Mouse (Mus musculus) kidney, embryonic 15.5 days (tissue): ENCODE measurements at regions not wholly inside any gene's neighbourhood (a gene's known extent, or its start where the extent isn't known, plus 50 kb on each side); places are given as distances from the start of the nearest gene placed in this dataset.

Source experiments
- ATAC-seq: fragments of 200-750 bp; cut with Nextera tagmentation; replicated peaks from 2 replicates; pipeline ENCODE4 v1.8.0; 2017; ENCODE audit warnings: moderate TSS enrichment; ENCODE audit not compliant: low FRiP score
- H3K27ac ChIP-seq: fragments of 300-500 bp; sonication (generic); 2 replicates; pipeline ENCODE4 v1.5.1; 2015; ENCODE audit warnings: mild to moderate bottlenecking, inconsistent platforms
- H3K27me3 ChIP-seq: fragments of 300-500 bp; sonication (generic); 2 replicates; pipeline ENCODE4 v1.6.1; 2015; ENCODE audit warnings: inconsistent platforms
- H3K36me3 ChIP-seq: fragments of 300-500 bp; sonication (generic); 2 replicates; pipeline ENCODE4 v1.6.1; 2015; ENCODE audit warnings: inconsistent platforms
- H3K4me1 ChIP-seq: fragments of 300-500 bp; sonication (generic); 2 replicates; pipeline ENCODE4 v1.6.1; 2015; ENCODE audit warnings: inconsistent platforms
- H3K4me2 ChIP-seq: fragments of 300-500 bp; sonication (generic); 2 replicates; pipeline ENCODE4 v1.6.1; 2015; ENCODE audit warnings: moderate library complexity, mild to moderate bottlenecking, inconsistent platforms
- H3K4me3 ChIP-seq: fragments of 300-500 bp; sonication (generic); replicated peaks from 2 replicates; pipeline ENCODE4 v1.5.1; 2015; ENCODE audit warnings: mild to moderate bottlenecking, inconsistent platforms
- H3K9ac ChIP-seq: fragments of 300-500 bp; sonication (generic); 2 replicates; pipeline ENCODE4 v1.6.1; 2015; ENCODE audit warnings: mild to moderate bottlenecking, inconsistent platforms
- H3K9me3 ChIP-seq: fragments of 300-500 bp; sonication (generic); replicated peaks from 2 replicates; pipeline ENCODE4 v1.6.1; 2016; ENCODE audit warnings: inconsistent platforms
- WGBS: fragments of 180-500 bp; shearing (Covaris S2); methylation state at CpG from one replicate; pipeline ENCODE4 v1.1.7; 2015; ENCODE audit warnings: mixed read lengths; 5-methylcytosine and 5-hydroxymethylcytosine counted together

DNA sequence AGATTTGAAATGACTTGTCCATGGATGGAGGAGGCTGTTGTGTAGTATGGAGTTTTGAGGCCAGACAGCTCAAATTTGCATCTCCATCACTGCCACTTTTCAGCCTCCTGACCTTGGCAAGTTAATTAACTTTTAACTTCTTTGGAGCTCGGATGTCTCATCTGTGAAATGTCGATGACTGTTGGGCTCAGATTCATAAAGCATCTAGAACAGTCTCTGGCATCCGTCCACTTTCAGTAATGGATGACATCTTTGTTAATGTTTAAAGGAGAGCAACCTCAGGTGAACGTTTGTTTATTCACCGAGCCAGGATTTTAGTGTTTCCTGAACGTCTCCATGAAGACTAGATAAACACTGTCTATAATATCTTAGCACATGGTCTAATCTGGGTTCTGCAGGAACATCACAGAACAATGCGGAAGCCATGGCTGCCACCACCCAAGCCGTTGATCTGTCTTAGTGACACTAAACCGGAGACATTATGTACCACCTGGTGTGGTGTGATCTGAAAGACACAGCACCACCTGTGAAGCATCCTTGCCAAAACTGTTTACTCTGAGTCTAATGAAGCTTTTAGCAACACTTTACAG, 658.4 kb downstream of the Sorcs3 start:
- no peak overlapping the region for H3K9ac ChIP-seq
- no peak for ATAC-seq
- WGBS: 53% methylated on average over 9 of the region's 9 CpGs

DNA sequence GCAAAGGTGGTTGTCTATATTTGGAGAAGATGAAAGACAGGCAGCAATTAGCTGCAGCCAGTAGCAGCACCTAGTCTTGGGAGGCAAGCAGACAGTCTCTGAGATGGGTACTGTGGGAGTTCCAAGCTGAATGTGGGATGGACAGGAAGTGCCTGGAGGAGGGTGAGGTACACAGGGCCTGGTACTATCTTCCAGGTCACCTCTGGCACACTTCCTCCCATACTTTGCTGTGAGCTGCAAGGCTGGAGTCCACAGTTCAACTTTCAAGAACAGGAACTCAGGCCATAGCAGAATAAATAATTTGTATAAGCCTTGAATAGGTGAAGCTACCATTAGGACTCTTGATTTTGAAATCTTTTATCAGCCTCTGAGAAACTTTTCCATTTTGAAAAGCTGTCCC, 665.8 kb downstream of the Sorcs3 start:
- Histone ChIP-seq H3K27ac (no peak overlapping the region), H3K9me3 (no peaks in the 10 kb centered on the region), H3K27me3 (no peaks in the 10 kb centered on the region), H3K4me1 (0 out of 2 replicates have a peak, but pooled peaks cover 2% of the 10 kb centered on the region), H3K36me3 (no peaks in the 10 kb centered on the region), H3K4me3 (no peak overlapping the region), H3K4me2 (no peak overlapping the region), H3K9ac (no peak overlapping the region)
- ATAC-seq: no peak

More for the DNA sequence above, 658.4 kb downstream of the Sorcs3 start:
- H3K4me2 ChIP-seq: no peak overlapping the region
- H3K9me3 ChIP-seq: no peaks in the 10 kb centered on the region
- no peak overlapping the region for H3K4me3 ChIP-seq
- H3K27me3 ChIP-seq: no peaks in the 10 kb centered on the region
- no peak overlapping the region for H3K27ac ChIP-seq
- no peaks in the 10 kb centered on the region for H3K4me1 ChIP-seq
- H3K36me3 ChIP-seq: no peaks in the 10 kb centered on the region

DNA sequence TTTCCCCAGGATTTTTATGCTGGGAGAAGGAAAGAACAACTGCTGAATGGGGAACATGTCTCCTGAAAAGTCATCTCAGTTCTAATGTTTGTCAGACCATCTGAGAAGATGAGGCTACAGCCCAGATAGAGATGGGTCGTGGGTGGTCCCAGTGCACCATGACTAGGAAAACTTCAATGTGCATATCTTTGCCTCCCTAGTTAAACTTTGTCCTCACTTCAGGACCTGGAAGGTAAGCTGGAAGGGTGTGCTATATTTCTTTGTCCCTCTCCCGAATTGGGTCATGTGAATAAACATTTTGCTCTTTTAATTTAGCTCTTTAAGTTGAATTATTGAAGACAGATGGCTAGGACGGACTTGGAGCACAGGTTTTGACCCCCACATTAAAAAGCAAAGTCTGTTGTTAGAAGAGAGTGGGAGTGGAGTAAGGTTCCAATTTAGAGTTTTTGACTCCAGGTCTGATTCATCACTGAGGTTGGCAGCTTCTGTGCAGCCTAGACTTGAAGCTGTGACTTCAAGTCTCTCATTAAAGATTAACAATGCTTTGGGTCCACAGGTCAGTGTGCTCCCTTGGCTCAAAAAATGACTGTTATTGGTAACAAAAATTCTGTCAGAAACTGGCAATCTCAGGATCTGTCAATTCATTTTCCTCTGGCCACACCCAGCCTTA, 675.8 kb downstream of the Sorcs3 start:
- H3K4me3 ChIP-seq: no peak overlapping the region
- no peak overlapping the region for H3K4me2 ChIP-seq
- H3K27ac ChIP-seq: no peak overlapping the region
- no peak overlapping the region for H3K9ac ChIP-seq
- no peaks in the 10 kb centered on the region for H3K27me3 ChIP-seq
- H3K9me3 ChIP-seq: no peaks in the 10 kb centered on the region
- 17% methylated on average over 3 of the region's 3 CpGs for WGBS
- H3K36me3 ChIP-seq: no peaks in the 10 kb centered on the region
- H3K4me1 ChIP-seq: no peaks in the 10 kb centered on the region
- ATAC-seq: peak; percentile 67; the same call in 1 of the 2 replicates

DNA sequence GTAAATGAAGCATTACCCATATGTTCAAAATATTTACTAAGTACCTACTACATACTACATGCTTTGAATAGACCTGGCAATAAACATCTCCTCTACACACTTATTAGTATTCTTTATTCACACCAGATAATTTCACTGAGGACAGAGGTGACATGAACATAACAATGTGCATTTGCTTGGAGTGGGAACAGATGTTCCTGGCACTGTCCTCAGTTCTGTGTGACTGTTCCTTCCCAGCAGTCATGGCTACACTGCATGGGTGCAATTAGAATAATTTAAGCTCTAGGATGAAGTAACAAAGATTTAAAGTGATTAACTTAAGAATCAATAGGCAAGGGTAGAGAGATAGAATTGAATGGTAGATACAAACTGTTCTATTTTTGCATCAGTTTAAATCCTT, 702.4 kb downstream of the Sorcs3 start:
- H3K9me3 ChIP-seq: no peaks in the 10 kb centered on the region
- H3K4me1 ChIP-seq: no peaks in the 10 kb centered on the region
- H3K4me3 ChIP-seq: no peak overlapping the region
- H3K4me2 ChIP-seq: no peak overlapping the region
- no peak for ATAC-seq
- no peak overlapping the region for H3K27ac ChIP-seq
- no peaks in the 10 kb centered on the region for H3K27me3 ChIP-seq
- H3K36me3 ChIP-seq: no peaks in the 10 kb centered on the region
- H3K9ac ChIP-seq: no peak overlapping the region

DNA sequence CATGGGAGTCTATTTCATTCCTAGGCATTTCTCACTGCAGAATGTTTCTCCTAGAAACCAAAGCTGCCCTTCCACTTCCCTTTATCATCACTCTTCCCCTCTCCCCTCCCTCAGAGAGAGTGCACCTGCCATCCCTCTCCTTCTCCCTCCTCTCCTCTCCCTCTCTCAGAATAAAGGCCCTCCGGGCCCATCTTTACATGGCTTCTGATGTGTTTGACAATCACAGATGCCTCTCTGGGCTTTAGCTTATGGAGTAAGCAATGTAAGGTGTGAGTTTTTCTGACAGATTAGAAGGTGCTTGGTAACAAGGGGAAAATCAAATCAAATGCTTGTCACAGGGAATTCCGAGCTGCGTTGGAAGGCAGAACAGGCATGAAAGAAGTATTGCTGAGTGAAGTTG, 707.2 kb downstream of the Sorcs3 start:
- Histone ChIP-seq H3K4me3 (no peak overlapping the region), H3K27me3 (no peaks in the 10 kb centered on the region), H3K4me2 (no peak overlapping the region), H3K9ac (no peak overlapping the region), H3K27ac (no peak overlapping the region), H3K36me3 (no peaks in the 10 kb centered on the region), H3K9me3 (no peaks in the 10 kb centered on the region), H3K4me1 (no peaks in the 10 kb centered on the region)
- ATAC-seq: no peak
- WGBS: 92% methylated on average over 3 of the region's 3 CpGs

DNA sequence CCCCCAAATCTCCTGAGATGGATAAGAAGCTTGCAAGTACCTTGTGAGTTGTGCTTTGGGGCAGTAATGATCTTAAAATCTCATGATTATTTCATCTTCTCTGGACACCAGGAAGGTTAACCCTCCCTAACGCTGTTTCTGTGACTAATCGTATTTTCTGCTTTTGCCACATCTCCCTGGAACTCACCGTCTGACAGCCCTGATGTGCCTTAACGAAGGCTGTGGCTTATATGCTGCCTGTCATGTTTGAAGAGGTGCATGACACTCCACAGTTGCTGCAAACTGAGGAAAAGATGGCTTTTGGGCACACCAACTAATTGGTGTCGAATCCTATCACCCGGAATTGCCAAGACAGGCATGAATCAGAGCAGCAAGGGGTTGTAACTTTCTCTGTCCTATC, 713.8 kb downstream of the Sorcs3 start:
- H3K27me3 ChIP-seq: no peaks in the 10 kb centered on the region
- H3K4me3 ChIP-seq: no peak overlapping the region
- H3K27ac ChIP-seq: no peak overlapping the region
- H3K36me3 ChIP-seq: no peaks in the 10 kb centered on the region
- no peaks in the 10 kb centered on the region for H3K9me3 ChIP-seq
- no peak overlapping the region for H3K4me2 ChIP-seq
- H3K9ac ChIP-seq: no peak overlapping the region
- 75% methylated on average over 6 of the region's 6 CpGs for WGBS
- H3K4me1 ChIP-seq: no peaks in the 10 kb centered on the region
- ATAC-seq: no peak

DNA sequence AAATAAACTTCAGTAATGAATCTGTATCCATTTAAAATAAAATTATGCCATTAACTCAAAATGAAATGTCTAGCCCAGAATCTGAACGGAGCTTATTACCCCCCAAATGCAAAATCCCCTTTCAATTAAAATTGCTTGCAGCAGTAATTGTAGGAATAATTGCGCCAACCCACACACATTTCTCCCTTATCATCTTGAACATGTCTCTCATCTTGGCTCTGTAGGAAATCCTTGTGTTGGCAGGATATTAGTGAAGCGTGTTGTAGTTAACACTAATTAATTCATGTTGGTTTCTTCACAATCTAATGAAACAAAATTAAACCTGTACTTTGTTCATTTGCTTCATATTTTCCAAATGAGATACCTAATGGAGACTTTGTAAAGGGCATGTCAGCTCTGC, 741.8 kb downstream of the Sorcs3 start:
- Histone ChIP-seq H3K4me1 (no peaks in the 10 kb centered on the region), H3K27me3 (no peaks in the 10 kb centered on the region), H3K9me3 (no peaks in the 10 kb centered on the region), H3K4me3 (no peak overlapping the region), H3K27ac (no peak overlapping the region), H3K9ac (no peak overlapping the region), H3K4me2 (no peak overlapping the region), H3K36me3 (no peaks in the 10 kb centered on the region)
- WGBS: 92% methylated on average over 3 of the region's 3 CpGs
- no peak for ATAC-seq
